Mouse (Mus musculus) hindbrain, embryonic 15.5 days (tissue): ENCODE data around the gene Senp7. TPM values are rescaled to one million over a fixed set of nuclear protein-coding genes. Genes with fewer than 3 reads are reported as not detected.

ENCODE experiments used
- microRNA-seq: library from miRNA; unstranded; fragments of <30 nt; microRNA quantifications from one replicate; pipeline ENCODE4, GENCODE M21; 2016
- polyA plus RNA-seq: library from polyadenylated mRNA; unstranded; fragments of >200 nt; fragmentation: Nextera tagmentation; extraction: Ambion mirVana; gene quantifications from 2 replicates; pipeline ENCODE4 v1.2.1, GENCODE M21; 2015

Gene Senp7
- polyA plus RNA-seq, 1 experiment from 2014 or later: 45.5 TPM

Small RNA genes within 50 kb of the gene (microRNA-seq; reads per million reads assigned to microRNA genes)
- not detected for gene Gm24047

Other genes starting within 250 kb of the Senp7 start
- 1.7 and 1.8 TPM in 2 replicates for gene Nfkbiz, start 209.4 kb upstream of the Senp7 start, polyA plus RNA-seq
- 1.3 and 1.4 TPM in 2 replicates for gene Nxpe3, start 153.1 kb upstream of the Senp7 start, polyA plus RNA-seq
- gene Cep97, start 113.5 kb upstream of the Senp7 start, polyA plus RNA-seq: 11.7 and 12.2 TPM in 2 replicates
- gene Rpl24, start 82.1 kb upstream of the Senp7 start, polyA plus RNA-seq: 454 and 488 TPM in 2 replicates
- gene Zbtb11, start 74.5 kb upstream of the Senp7 start, polyA plus RNA-seq: 22.1 and 23.3 TPM in 2 replicates
- gene Pcnp, start 18.6 kb upstream of the Senp7 start, polyA plus RNA-seq: 193 and 199 TPM in 2 replicates
- 17.7 and 18.0 TPM in 2 replicates for gene Trmt10c, start 10.5 kb upstream of the Senp7 start, polyA plus RNA-seq
- 0.10 and 0.26 TPM in 2 replicates for gene Impg2, start 156.0 kb downstream of the Senp7 start, polyA plus RNA-seq